Mouse (Mus musculus): ENCODE data around the gene Myo1h.

DNA sequence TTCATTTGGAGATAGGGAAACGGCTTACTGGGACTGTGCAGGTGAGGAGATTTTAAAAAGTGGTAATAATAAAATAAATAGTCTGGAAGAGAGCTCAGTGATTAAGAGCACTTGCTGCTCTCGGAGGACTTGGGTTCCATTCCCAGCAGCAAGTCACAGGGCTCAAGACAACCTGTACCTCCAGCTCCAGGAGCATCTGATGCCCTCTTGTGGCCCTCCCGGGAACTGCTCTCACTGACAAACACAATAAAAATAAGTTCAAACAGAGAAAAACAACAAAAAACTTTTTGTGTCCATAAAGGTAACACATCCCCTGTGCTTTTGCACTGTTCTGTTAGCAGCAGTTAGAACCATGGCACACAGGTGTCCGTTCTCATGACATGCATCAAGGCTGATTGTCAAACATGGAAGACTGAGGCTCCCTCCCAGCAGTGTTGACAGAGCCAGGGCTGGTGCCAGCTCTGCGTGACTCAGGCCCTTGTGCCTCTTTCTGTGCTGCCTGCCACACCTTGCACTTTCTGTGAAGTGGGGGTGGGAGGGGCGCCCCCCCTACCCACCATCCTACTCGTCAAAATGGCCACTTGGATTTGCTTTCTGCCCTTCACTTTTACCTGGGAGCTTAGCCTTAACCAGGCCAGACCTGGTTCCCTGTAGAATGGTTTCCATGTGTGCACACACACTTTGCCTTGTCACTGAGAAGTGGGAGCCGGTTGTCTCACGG is 94.4 kb downstream of the Myo1h start:
- TF ChIP-seq CTCF (IDR thresholded peaks at IDR 0.05; ENCODE audit: borderline replicate concordance, insufficient read depth, low read depth, low read length) (peak; percentile 58; the same call in 1 of the 2 replicates), POLR2A (IDR thresholded peaks at IDR 0.05; ENCODE audit: borderline replicate concordance, insufficient read depth, low read length) (no peak)

Data from cerebellum, adult 2 months (tissue).